Mouse (Mus musculus) lung, postnatal 10 days (tissue): ENCODE measurements around the gene Thoc7.

Experiments used
- DNase-seq: peaks from one replicate; pipeline ENCODE4 v3.0.0; 2021

The Thoc7 gene

GRCm38 (mm10) chr14:13933290-13934051 lies 28.2 kb downstream of the Thoc7 start:
- no peak for DNase-seq

GRCm38 (mm10) chr14:13917630-13918029 lies 44.0 kb downstream of the Thoc7 start:
- DNase-seq = peak; percentile 69

GRCm38 (mm10) chr14:13917208-13917607 lies 44.4 kb downstream of the Thoc7 start:
- DNase-seq = no peak

DNA sequence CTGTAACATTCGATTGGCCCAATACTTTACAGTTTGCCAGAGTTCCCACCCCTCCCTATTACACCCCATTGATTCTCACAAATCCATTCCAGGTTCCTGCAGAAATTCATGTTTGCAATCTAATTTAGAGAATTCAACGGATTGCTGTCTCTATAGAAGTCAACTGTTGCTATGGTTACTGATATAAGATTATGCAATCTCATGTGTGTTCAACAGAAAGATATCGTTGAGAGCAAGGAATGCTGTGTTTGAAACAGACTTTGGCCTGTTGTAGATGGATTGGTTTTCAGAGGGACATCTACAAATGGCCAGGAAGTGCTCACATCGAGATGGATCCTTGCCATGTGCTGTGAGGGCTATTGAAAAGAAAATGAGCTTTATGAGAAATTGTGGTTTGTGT lies 46.4 kb downstream of the Thoc7 start:
- DNase-seq = no peak

GRCm38 (mm10) chr14:13914387-13915082 lies 47.1 kb downstream of the Thoc7 start, which contains the start of gene Gm281:
Gene Gm281, minus strand, starts transcription at chr14:13914478.
- no peak for DNase-seq

- no peak for DNase-seq
Observed at GRCm38 (mm10) chr14:13910148-13910547, 51.5 kb downstream of the Thoc7 start.

DNA sequence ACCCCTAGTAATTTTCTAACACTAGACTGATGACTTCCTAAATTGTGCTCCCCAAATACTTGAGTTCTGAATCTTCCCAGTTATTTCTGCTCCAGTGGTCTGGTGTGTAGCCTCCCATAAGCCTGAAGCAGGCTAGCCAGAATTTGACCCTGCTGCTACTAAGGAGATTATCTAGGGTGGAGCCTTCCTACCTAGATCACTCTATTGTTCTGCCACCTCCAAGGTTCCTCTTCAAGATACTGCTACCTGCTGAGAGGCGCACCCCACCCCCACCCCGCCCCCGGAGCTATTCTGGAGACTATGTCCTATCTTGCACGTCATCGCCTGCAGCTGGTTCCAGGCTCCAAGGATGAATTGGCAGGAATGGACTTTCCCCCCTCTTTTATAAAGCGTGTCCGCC lies 54.5 kb downstream of the Thoc7 start:
- DNase-seq = no peak

GRCm38 (mm10) chr14:13906461-13906860 lies 55.2 kb downstream of the Thoc7 start:
- DNase-seq = no peak

DNA sequence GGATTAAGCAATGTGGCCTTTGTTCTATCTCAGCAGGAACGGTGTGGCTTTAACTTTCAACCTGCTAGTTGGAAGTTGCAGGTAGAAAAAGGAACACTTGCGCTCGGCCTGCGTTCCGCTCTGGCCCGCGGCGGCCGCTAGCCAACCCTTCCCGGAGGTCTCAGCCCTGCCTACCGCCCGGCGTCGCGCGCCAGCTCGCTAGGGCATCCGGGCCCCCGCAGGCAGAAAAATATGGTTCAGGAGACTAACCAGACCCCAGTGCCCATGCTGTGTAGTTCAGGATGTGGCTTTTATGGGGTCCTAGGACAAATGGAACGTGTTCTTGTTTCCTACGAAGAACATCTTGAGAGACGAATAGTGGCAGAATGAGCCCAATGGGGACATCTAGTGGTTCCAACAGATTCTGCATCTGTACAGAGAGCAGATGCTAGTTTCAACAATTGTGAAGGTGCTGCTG lies 60.0 kb downstream of the Thoc7 start:
- DNase-seq = peak; percentile 54
